Mouse (Mus musculus) lung, embryonic 14.5 days (tissue): ENCODE measurements at regions not wholly inside any gene's neighbourhood (a gene's known extent, or its start where the extent isn't known, plus 50 kb on each side); places are given as distances from the start of the nearest gene placed in this dataset.

Experiments used
- ATAC-seq: fragments of 200-750 bp; cut with Nextera tagmentation; 2 replicates; pipeline ENCODE4 v1.8.0; 2017; ENCODE audit warnings: mild to moderate bottlenecking, moderate TSS enrichment, moderate library complexity; ENCODE audit not compliant: insufficient read depth
- DNase-seq: peaks from one replicate; pipeline ENCODE4 v3.0.0-alpha.2; 2015
- H3K27ac ChIP-seq: fragments of 300-500 bp; sonication (generic); 2 replicates; pipeline ENCODE4 v1.5.1; 2014; ENCODE audit warnings: low read depth, mild to moderate bottlenecking, moderate library complexity
- H3K27me3 ChIP-seq: fragments of 300-500 bp; sonication (generic); 2 replicates; pipeline ENCODE4 v1.6.1; 2014; ENCODE audit warnings: low read length, control low read depth; ENCODE audit not compliant: insufficient read depth
- H3K36me3 ChIP-seq: fragments of 300-500 bp; sonication (generic); 2 replicates; pipeline ENCODE4 v1.6.1; 2014; ENCODE audit warnings: control low read depth; ENCODE audit not compliant: insufficient read depth
- H3K4me1 ChIP-seq: fragments of 300-500 bp; sonication (generic); 2 replicates; pipeline ENCODE4 v1.6.1; 2014; ENCODE audit warnings: antibody characterized with exemption, control low read depth; ENCODE audit not compliant: insufficient read depth
- H3K4me2 ChIP-seq: fragments of 300-500 bp; sonication (generic); 2 replicates; pipeline ENCODE4 v1.6.1; 2014; ENCODE audit warnings: mild to moderate bottlenecking
- H3K4me3 ChIP-seq: fragments of 300-500 bp; sonication (generic); 2 replicates; pipeline ENCODE4 v1.5.1; 2014; ENCODE audit warnings: low read depth, low read length
- H3K9ac ChIP-seq: fragments of 300-500 bp; sonication (generic); 2 replicates; pipeline ENCODE4 v1.6.1; 2014
- H3K9me3 ChIP-seq: fragments of 300-500 bp; sonication (generic); 2 replicates; pipeline ENCODE4 v1.6.1; 2016; ENCODE audit warnings: low read depth, low read length, control low read depth
- CTCF ChIP-seq: IDR thresholded peaks from 2 replicates; pipeline ENCODE4 v1.5.1; 2016; ENCODE audit warnings: antibody characterized with exemption, low read depth
- WGBS: fragments of 180-500 bp; shearing (Covaris S2); extraction: QIAGEN DNeasy Blood & Tissue Kit; methylation state at CpG from one replicate; pipeline ENCODE4 v1.1.7; 2014; 5-methylcytosine and 5-hydroxymethylcytosine counted together

DNA sequence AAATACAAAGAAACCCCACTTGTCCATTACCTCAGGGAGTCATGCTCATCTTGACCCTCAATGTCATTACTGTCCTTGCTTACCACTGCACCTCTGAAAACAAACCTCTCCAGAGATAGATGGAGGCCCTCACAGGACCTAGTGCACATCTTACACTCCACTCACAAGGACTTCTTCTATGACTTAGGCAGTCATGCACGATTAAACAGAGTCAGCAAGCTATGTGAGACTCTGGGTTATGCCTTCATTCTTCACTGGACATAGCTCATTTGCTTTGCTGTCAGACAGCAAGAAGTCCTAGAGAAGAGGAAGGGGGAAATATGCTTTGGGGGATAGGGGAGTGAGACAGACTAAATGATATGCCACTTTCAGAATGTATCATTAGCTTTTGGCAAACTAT is 59.5 kb upstream of the Sgcd start:
- Histone ChIP-seq H3K4me2 (no peak overlapping the region), H3K9me3 (no peaks in the 10 kb centered on the region), H3K27ac (no peak overlapping the region), H3K4me1 (no peaks in the 10 kb centered on the region; the same call in 1 of the 2 replicates), H3K9ac (no peak overlapping the region), H3K36me3 (no peaks in the 10 kb centered on the region), H3K4me3 (no peak overlapping the region), H3K27me3 (no peaks in the 10 kb centered on the region)
- 63% methylated on average over 1 of the region's 1 CpGs for WGBS
- ATAC-seq (no peak), DNase-seq (no peak)
- TF ChIP-seq CTCF: no peak
